Mouse (Mus musculus): ENCODE results near the gene Ifitm5.

DNA sequence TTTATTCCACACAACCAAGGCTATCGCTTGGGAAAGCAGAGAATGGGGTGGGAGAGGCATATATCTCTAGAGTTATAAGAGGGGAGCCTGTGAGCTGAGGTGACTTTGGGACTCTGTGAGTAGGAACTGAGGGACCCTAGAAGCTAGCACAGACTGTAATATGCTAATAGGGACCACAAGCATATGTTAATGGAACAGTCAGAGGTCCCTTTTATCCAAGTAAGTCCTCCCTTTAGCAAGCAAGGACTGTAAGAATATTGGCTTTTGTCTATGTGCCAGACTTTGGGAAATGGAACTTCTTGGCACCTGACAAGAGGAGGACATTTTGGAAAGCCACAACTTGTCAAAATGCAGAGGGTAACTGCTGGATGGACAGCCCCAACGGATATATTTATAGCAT is 11.2 kb downstream of the Ifitm5 start:
- TF ChIP-seq GATA1 (IDR thresholded peaks at IDR 0.05; ENCODE audit: low read length) (no peak), TAL1 (IDR thresholded peaks at IDR 0.05; ENCODE audit: low read length) (no peak)
